Mouse (Mus musculus) lung, postnatal 25 days (tissue): ENCODE results near the gene Mov10.

Experiments
- DNase-seq: peaks from one replicate; pipeline ENCODE4 v3.0.0; 2022; ENCODE audit warnings: low spot score

The Mov10 gene

GRCm38 (mm10) chr3:104805539-104805938 lies 12.8 kb downstream of the Mov10 start:
- DNase-seq: no peak

- DNase-seq: no peak
Measured at GRCm38 (mm10) chr3:104804312-104804711, 14.1 kb downstream of the Mov10 start.

- DNase-seq: no peak
Measured at GRCm38 (mm10) chr3:104801481-104801880, 16.9 kb downstream of the Mov10 start.

GRCm38 (mm10) chr3:104800681-104801080 lies 17.7 kb downstream of the Mov10 start:
- DNase-seq: no peak

GRCm38 (mm10) chr3:104796430-104797082 lies 21.8 kb downstream of the Mov10 start:
- DNase-seq: no peak

GRCm38 (mm10) chr3:104795661-104796340 lies 22.6 kb downstream of the Mov10 start:
- no peak for DNase-seq

GRCm38 (mm10) chr3:104794953-104795470 lies 23.4 kb downstream of the Mov10 start:
- no peak for DNase-seq

- DNase-seq: peak; percentile 94
Measured at GRCm38 (mm10) chr3:104793871-104794828, 24.2 kb downstream of the Mov10 start.

GRCm38 (mm10) chr3:104792360-104793270 lies 25.7 kb downstream of the Mov10 start:
- no peak for DNase-seq

GRCm38 (mm10) chr3:104791671-104792070 lies 26.7 kb downstream of the Mov10 start:
- no peak for DNase-seq

- DNase-seq: no peak
Measured at GRCm38 (mm10) chr3:104791017-104791416, 27.3 kb downstream of the Mov10 start.

GRCm38 (mm10) chr3:104790401-104790937 lies 27.9 kb downstream of the Mov10 start:
- DNase-seq: no peak

- DNase-seq: no peak
Measured at GRCm38 (mm10) chr3:104789822-104790221, 28.5 kb downstream of the Mov10 start.

- no peak for DNase-seq
Measured at GRCm38 (mm10) chr3:104789312-104789605, 29.1 kb downstream of the Mov10 start.

- peak; percentile 85 for DNase-seq
Measured at GRCm38 (mm10) chr3:104788561-104789311, 29.6 kb downstream of the Mov10 start.

GRCm38 (mm10) chr3:104788075-104788474 lies 30.3 kb downstream of the Mov10 start, which contains the start of gene Rhoc:
Gene Rhoc (plus strand): TSS chr3:104788375.
- no peak for DNase-seq

GRCm38 (mm10) chr3:104785284-104785683 lies 33.1 kb downstream of the Mov10 start:
- DNase-seq: no peak

GRCm38 (mm10) chr3:104783971-104784500 lies 34.3 kb downstream of the Mov10 start:
- DNase-seq: no peak

GRCm38 (mm10) chr3:104782061-104782681 lies 36.2 kb downstream of the Mov10 start:
- DNase-seq: no peak

GRCm38 (mm10) chr3:104781471-104781903 lies 36.9 kb downstream of the Mov10 start, which contains the start of gene Fam19a3:
Gene Fam19a3 (minus strand): TSS chr3:104781840.
- no peak for DNase-seq
